Mouse (Mus musculus) bone marrow macrophage, adult 2 months (primary cell): ENCODE data around the gene Mboat2.

Experiments used
- CTCF ChIP-seq: IDR thresholded peaks from 2 replicates; pipeline ENCODE4 v1.5.1; 2012; ENCODE audit warnings: low read depth, mild to moderate bottlenecking, low read length, moderate library complexity
- POLR2A ChIP-seq: IDR thresholded peaks from 2 replicates; pipeline ENCODE4 v1.6.1; 2012; ENCODE audit warnings: mild to moderate bottlenecking, low read depth, low read length, borderline replicate concordance

GRCm38 (mm10) chr12:24966046-24966445, 135.4 kb downstream of the Mboat2 start:
- TF ChIP-seq POLR2A = no peak
- no peak for TF ChIP-seq CTCF
